Mouse (Mus musculus) B cell, adult 2 months (primary cell): ENCODE measurements around the gene Tuba1c.
"Not testable (repeated sequence)": the region's sequence is repeated elsewhere in the genome, so short reads cannot be mapped to it uniquely, and the experiment has no call there.

ENCODE experiments used
- DNase-seq, 2 experiments: peaks; one replicate each; pipeline ENCODE4 v3.0.0; 2022

Gene Tuba1c

GRCm38 (mm10) chr15:99074019-99074599 lies 44.4 kb downstream of the Tuba1c start, which contains the start of gene Troap:
TSS of gene Troap (plus strand) at chr15:99074575.
- DNase-seq: no peak

- DNase-seq: peak; percentile 97
Observed at GRCm38 (mm10) chr15:99074600-99075333, 45.1 kb downstream of the Tuba1c start.

- DNase-seq: not testable (repeated sequence)
Observed at GRCm38 (mm10) chr15:99076011-99076410, 46.3 kb downstream of the Tuba1c start.

GRCm38 (mm10) chr15:99078181-99078910 lies 48.7 kb downstream of the Tuba1c start:
- no peak for DNase-seq

GRCm38 (mm10) chr15:99079804-99080203 lies 50.1 kb downstream of the Tuba1c start:
- DNase-seq: no peak

- DNase-seq: no peak
Observed at GRCm38 (mm10) chr15:99082322-99082721, 52.6 kb downstream of the Tuba1c start.

GRCm38 (mm10) chr15:99082840-99083239 lies 53.1 kb downstream of the Tuba1c start:
- DNase-seq: no peak

GRCm38 (mm10) chr15:99083258-99083657 lies 53.6 kb downstream of the Tuba1c start:
- DNase-seq: peak; percentile 54 to 58

- DNase-seq: no peak
Observed at GRCm38 (mm10) chr15:99083867-99084557, 54.3 kb downstream of the Tuba1c start.

- DNase-seq: no peak
Observed at GRCm38 (mm10) chr15:99084618-99085017, 54.9 kb downstream of the Tuba1c start.

- no peak for DNase-seq
Observed at GRCm38 (mm10) chr15:99085997-99086396, 56.3 kb downstream of the Tuba1c start.

- DNase-seq: peak; percentile 70 to 73
Observed at GRCm38 (mm10) chr15:99087253-99088075, 57.8 kb downstream of the Tuba1c start, which contains the start of gene C1ql4. TSS of gene C1ql4 (minus strand) at chr15:99087817.
